Mouse (Mus musculus): Measurements from ENCODE around the gene Pygo1. TPM values are rescaled to one million over a fixed set of nuclear protein-coding genes. Genes with fewer than 3 reads are reported as not detected.

Pygo1 gene
- 4.8 and 5.1 TPM in 2 replicates for polyA plus RNA-seq (2021; fragmentation: Nextera tagmentation)
- long read RNA-seq, experiment 1, full-length matches to known transcripts, result 5 of 28 reads
- long read RNA-seq, experiment 1, partial matches to known transcripts, result 1 of 28 reads
- long read RNA-seq, experiment 1, other reads (novel, unspliced or antisense), result 22 of 28 reads
- long read RNA-seq, experiment 2, full-length matches to known transcripts, result 22 of 64 reads
- long read RNA-seq, experiment 2, partial matches to known transcripts, result 0 of 64 reads
- long read RNA-seq, experiment 2, other reads (novel, unspliced or antisense), result 42 of 64 reads

DNA sequence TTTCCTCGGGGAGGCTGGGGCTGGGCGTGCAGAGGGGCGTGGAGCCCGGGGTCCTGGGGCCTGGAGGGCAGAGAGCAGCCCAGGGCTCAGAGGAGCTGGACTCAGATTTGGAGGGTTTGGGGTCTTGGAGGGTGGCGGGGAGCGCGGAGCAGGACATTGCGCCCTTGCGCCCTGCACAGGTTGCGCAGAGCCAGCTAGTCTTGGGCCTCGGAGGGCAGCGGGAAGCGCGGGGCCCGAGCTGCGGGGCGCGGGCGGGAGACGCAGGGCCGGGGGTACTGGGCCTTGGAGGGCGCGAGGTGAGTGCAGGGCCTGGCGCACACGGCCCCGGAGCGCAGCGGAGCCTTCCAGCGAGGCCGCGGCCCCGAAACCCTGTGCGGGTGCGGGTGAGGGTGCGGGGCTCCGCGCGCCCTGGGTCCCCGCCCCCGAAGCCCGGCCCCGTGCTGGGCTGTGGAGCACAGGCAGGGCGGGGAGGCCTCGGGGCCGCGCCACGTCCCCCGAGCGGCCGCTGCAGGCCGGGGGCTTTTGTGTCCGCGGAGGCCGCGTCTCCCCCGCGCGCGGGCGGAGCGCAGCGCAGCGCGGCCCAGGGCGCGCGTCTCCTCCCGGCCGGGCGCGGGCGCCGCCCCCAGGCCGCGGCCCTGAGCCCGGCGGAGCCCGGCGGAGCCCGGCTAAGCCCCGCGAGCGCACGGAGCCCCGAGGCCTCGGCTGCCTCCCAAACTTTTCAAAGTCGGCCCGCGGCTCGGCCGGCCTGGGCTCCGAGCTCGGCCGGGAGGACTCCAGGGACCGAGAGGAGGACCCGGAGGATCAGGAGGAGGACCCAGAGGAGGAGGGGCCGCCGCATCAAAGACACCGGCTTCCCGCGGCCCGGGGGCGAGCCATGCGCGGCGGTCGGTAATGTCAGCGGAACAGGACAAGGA is at the start of gene Pygo1:
TSS of gene Pygo1 (plus strand) at position 625 of the 914 bp plus-strand sequence.

DNA sequence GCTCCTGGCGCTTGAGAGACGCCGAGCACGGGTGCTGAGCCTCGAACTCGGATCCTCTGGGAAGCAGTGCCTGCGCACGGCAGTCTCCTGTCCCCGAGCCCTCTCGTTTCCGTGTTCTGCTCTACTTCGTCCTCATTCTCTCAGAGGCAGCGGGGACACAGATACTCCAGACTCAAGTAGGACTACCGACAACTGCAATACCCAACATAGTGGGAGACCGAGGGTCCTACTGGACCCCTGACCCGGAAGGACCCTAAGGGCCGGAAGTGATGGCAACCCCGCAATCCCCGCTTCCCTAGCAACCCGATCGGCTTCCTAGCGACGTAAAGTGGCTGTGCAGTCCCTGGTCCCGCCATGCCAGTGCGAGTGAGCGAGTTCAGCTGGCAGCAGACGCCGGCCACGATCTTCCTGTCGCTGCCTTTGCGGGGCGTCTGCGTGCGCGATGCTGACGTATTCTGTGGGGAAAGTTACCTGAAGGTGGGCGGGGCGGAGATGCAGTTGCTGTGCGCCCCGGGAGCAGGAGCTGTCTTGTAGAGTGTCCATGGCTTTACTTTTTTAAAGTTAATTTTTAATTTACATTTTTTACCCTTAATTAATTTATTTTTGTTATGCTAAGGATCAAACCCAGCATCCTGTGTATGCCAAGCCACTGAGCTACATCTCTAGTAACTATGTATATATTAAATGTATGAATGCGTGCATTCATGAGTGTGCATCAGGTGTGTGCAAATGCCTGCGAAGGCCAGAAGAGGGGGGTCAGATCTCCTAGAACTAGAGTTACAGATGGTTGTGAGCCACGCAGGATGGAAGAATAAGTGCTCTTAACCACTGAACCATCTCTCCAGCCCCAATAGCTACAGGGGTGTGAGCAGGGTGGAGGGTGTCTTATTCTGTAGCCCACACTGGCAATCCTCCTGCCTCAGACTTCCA is 33.3 kb downstream of the Pygo1 start, which contains the start of the genes Dyx1c1 and Gm44503:
TSS of gene Dyx1c1 (plus strand) at position 265 of the 930 bp plus-strand sequence.
TSS of gene Gm44503 (plus strand) at position 332 of the 930 bp plus-strand sequence.

DNA sequence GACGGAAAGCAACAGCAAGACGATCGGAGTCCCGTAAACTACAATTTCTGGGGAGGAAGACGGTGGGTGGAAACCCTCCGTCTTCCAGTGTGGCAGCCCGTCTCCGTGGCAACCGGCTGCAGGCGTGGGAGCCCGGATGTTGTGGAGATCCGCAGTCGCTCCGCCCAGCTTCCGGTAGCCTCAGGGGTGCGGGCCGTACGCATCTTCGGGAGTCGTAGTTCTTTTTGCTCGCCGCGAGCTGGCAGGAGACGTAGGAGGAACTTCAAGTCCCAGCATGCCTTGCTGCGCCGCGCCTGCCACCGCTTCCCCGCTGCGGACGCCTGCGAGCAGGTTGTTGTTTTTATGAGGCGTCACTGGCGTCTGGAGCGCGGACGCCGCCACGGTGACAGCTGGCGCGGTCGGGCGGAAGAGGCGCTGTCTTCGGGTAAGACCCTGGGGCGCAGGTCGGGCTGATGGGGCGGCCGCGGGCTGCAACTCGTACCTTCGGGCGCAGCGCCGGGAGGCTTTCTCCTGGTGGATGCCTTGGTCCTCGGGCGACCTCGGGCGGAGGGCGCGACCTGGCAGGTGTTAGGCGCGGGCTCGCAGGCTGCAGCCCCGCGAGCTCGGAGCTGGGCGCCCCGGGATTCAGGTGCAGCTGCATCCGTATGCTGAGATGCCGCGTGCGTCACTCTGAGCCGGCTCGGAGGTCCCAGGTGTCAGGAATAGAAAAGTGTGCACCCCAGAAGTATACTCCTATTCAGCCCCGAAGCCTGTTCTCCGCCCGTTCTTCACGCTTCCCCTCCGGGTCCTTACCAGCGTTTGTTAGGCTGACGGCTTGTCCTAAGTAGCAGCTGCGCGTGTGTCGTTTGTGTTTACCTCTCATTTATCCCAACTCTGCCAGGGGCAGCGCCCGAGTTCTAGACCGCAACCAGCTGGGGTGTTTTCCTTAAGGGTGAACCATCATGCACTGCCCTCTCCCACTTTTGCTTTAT is 60.1 kb downstream of the Pygo1 start, which contains the start of the genes Ccpg1os and Ccpg1:
TSS of gene Ccpg1os (minus strand) at position 133 of the 971 bp plus-strand sequence.
TSS of gene Ccpg1 (plus strand) at position 180 of the 971 bp plus-strand sequence.

Other genes starting within 250 kb of the Pygo1 start
- gene Prtg, start 118.8 kb upstream of the Pygo1 start, polyA plus RNA-seq (2021; fragmentation: Nextera tagmentation), result 0.65 and 0.78 TPM in 2 replicates
- 1.7 and 1.8 TPM in 2 replicates for gene Dyx1c1, start 33.1 kb downstream of the Pygo1 start, polyA plus RNA-seq (2021; fragmentation: Nextera tagmentation)
- gene Gm44503, start 33.2 kb downstream of the Pygo1 start, polyA plus RNA-seq (2021; fragmentation: Nextera tagmentation), result not detected in 2 replicates
- 24.1 and 31.9 TPM in 2 replicates for gene Ccpg1os, start 59.7 kb downstream of the Pygo1 start, polyA plus RNA-seq (2021; fragmentation: Nextera tagmentation)
- gene Ccpg1, start 59.8 kb downstream of the Pygo1 start, polyA plus RNA-seq (2021; fragmentation: Nextera tagmentation), result 50.2 and 53.1 TPM in 2 replicates
- gene Pigb, start 114.7 kb downstream of the Pygo1 start, polyA plus RNA-seq (2021; fragmentation: Nextera tagmentation), result 9.5 and 9.8 TPM in 2 replicates
- 1.4 and 1.6 TPM in 2 replicates for gene Rab27a, start 119.2 kb downstream of the Pygo1 start, polyA plus RNA-seq (2021; fragmentation: Nextera tagmentation)
- gene Khdc3, start 176.2 kb downstream of the Pygo1 start, polyA plus RNA-seq (2021; fragmentation: Nextera tagmentation), result not detected in 2 replicates
- gene Gm20509, start 176.8 kb downstream of the Pygo1 start, polyA plus RNA-seq (2021; fragmentation: Nextera tagmentation), result not detected in 2 replicates
- gene Rsl24d1, start 187.8 kb downstream of the Pygo1 start, polyA plus RNA-seq (2021; fragmentation: Nextera tagmentation), result 67.3 and 75.6 TPM in 2 replicates